Mouse (Mus musculus): ENCODE measurements around the gene Slc43a3. TPM values are rescaled to one million over a fixed set of nuclear protein-coding genes. Genes with fewer than 3 reads are reported as not detected.

The Slc43a3 gene
- polyA plus RNA-seq, 1 experiment = 62.2 TPM

- DNase-seq = no peak
- TF ChIP-seq CTCF (conservative IDR thresholded peaks at IDR 0.05; ENCODE audit: insufficient read depth, insufficient read length, low read depth, low read length) (no peak), POLR2A (IDR thresholded peaks at IDR 0.05; ENCODE audit: low read depth, low read length) (no peak)
- Histone ChIP-seq H3K4me1 (ENCODE audit: control insufficient read depth, insufficient read depth, low read length) (peaks cover 6% of the 10 kb centered on the region; the same call in 1 of the 2 replicates), H3K27ac (ENCODE audit: insufficient read depth, low read depth, low read length) (no peak overlapping the region), H3K4me3 (ENCODE audit: insufficient read depth, low read depth, low read length) (no peak overlapping the region), H3K36me3 (ENCODE audit: control insufficient read depth, insufficient read depth, low read length) (no peaks in the 10 kb centered on the region), H3K27me3 (replicated peaks; ENCODE audit: control insufficient read depth, insufficient read depth, low read length) (no peaks in the 10 kb centered on the region)
- WGBS = 74% methylated on average over 3 of the region's 3 CpGs
These were observed 18.2 kb upstream of the Slc43a3 start for GRCm38 (mm10) chr2:84918188-84918587.

GRCm38 (mm10) chr2:84919601-84920108, 16.7 kb upstream of the Slc43a3 start:
- TF ChIP-seq POLR2A (IDR thresholded peaks at IDR 0.05; ENCODE audit: low read depth, low read length) = no peak
- TF ChIP-seq CTCF (conservative IDR thresholded peaks at IDR 0.05; ENCODE audit: insufficient read depth, insufficient read length, low read depth, low read length) = no peak
- Histone ChIP-seq H3K4me1 (ENCODE audit: control insufficient read depth, insufficient read depth, low read length) (peaks cover 6% of the 10 kb centered on the region; the same call in 1 of the 2 replicates), H3K27ac (ENCODE audit: insufficient read depth, low read depth, low read length) (no peak overlapping the region), H3K36me3 (ENCODE audit: control insufficient read depth, insufficient read depth, low read length) (no peaks in the 10 kb centered on the region), H3K27me3 (replicated peaks; ENCODE audit: control insufficient read depth, insufficient read depth, low read length) (no peaks in the 10 kb centered on the region), H3K4me3 (ENCODE audit: insufficient read depth, low read depth, low read length) (no peak overlapping the region)
- no peak for DNase-seq
- 90% methylated on average over 10 of the region's 10 CpGs for WGBS

GRCm38 (mm10) chr2:84930186-84930585, 6.2 kb upstream of the Slc43a3 start:
- Histone ChIP-seq H3K27me3 (replicated peaks; ENCODE audit: control insufficient read depth, insufficient read depth, low read length) (no peaks in the 10 kb centered on the region), H3K27ac (ENCODE audit: insufficient read depth, low read depth, low read length) (no peak overlapping the region), H3K4me1 (ENCODE audit: control insufficient read depth, insufficient read depth, low read length) (peaks cover 3% of the 10 kb centered on the region; the same call in 1 of the 2 replicates), H3K36me3 (ENCODE audit: control insufficient read depth, insufficient read depth, low read length) (no peaks in the 10 kb centered on the region), H3K4me3 (ENCODE audit: insufficient read depth, low read depth, low read length) (no peak overlapping the region)
- DNase-seq = no peak
- 90% methylated on average over 7 of the region's 7 CpGs for WGBS
- TF ChIP-seq CTCF (conservative IDR thresholded peaks at IDR 0.05; ENCODE audit: insufficient read depth, insufficient read length, low read depth, low read length) = no peak
- TF ChIP-seq POLR2A (IDR thresholded peaks at IDR 0.05; ENCODE audit: low read depth, low read length) = no peak

- no peaks in the 10 kb centered on the region for H3K36me3 ChIP-seq (ENCODE audit: control insufficient read depth, insufficient read depth, low read length)
- DNase-seq = peak; percentile 73
- H3K4me1 ChIP-seq (ENCODE audit: control insufficient read depth, insufficient read depth, low read length) = peaks cover 3% of the 10 kb centered on the region; the same call in 1 of the 2 replicates
- H3K4me3 ChIP-seq (ENCODE audit: insufficient read depth, low read depth, low read length) = no peak overlapping the region
- H3K27ac ChIP-seq (ENCODE audit: insufficient read depth, low read depth, low read length) = no peak overlapping the region
- TF ChIP-seq CTCF (conservative IDR thresholded peaks at IDR 0.05; ENCODE audit: insufficient read depth, insufficient read length, low read depth, low read length) (no peak), POLR2A (IDR thresholded peaks at IDR 0.05; ENCODE audit: low read depth, low read length) (no peak)
- 68% methylated on average over 8 of the region's 8 CpGs for WGBS
- no peaks in the 10 kb centered on the region for H3K27me3 ChIP-seq (replicated peaks; ENCODE audit: control insufficient read depth, insufficient read depth, low read length)
These were observed 2.3 kb upstream of the Slc43a3 start for GRCm38 (mm10) chr2:84933992-84934648.

GRCm38 (mm10) chr2:84934649-84935007, 1.8 kb upstream of the Slc43a3 start:
- Histone ChIP-seq H3K27ac (ENCODE audit: insufficient read depth, low read depth, low read length) (no peak overlapping the region), H3K4me1 (ENCODE audit: control insufficient read depth, insufficient read depth, low read length) (peaks cover 3% of the 10 kb centered on the region; the same call in 1 of the 2 replicates), H3K36me3 (ENCODE audit: control insufficient read depth, insufficient read depth, low read length) (no peaks in the 10 kb centered on the region), H3K27me3 (replicated peaks; ENCODE audit: control insufficient read depth, insufficient read depth, low read length) (no peaks in the 10 kb centered on the region), H3K4me3 (ENCODE audit: insufficient read depth, low read depth, low read length) (no peak overlapping the region)
- no peak for DNase-seq
- WGBS = 80% methylated on average over 4 of the region's 4 CpGs
- TF ChIP-seq POLR2A (IDR thresholded peaks at IDR 0.05; ENCODE audit: low read depth, low read length) = no peak

- 89% methylated on average over 5 of the region's 5 CpGs for WGBS
- no peak for DNase-seq
- TF ChIP-seq POLR2A (IDR thresholded peaks at IDR 0.05; ENCODE audit: low read depth, low read length) (no peak), CTCF (conservative IDR thresholded peaks at IDR 0.05; ENCODE audit: insufficient read depth, insufficient read length, low read depth, low read length) (no peak)
- Histone ChIP-seq H3K4me1 (ENCODE audit: control insufficient read depth, insufficient read depth, low read length) (peaks cover 3% of the 10 kb centered on the region; the same call in 1 of the 2 replicates), H3K27ac (ENCODE audit: insufficient read depth, low read depth, low read length) (no peak overlapping the region), H3K4me3 (ENCODE audit: insufficient read depth, low read depth, low read length) (no peak overlapping the region), H3K36me3 (ENCODE audit: control insufficient read depth, insufficient read depth, low read length) (no peaks in the 10 kb centered on the region), H3K27me3 (replicated peaks; ENCODE audit: control insufficient read depth, insufficient read depth, low read length) (no peaks in the 10 kb centered on the region)
These were observed 1.3 kb upstream of the Slc43a3 start for GRCm38 (mm10) chr2:84935065-84935464.

GRCm38 (mm10) chr2:84937491-84938150, 1.2 kb downstream of the Slc43a3 start:
- no peaks in the 10 kb centered on the region for H3K27me3 ChIP-seq (replicated peaks; ENCODE audit: control insufficient read depth, insufficient read depth, low read length)
- WGBS = 52% methylated on average over 3 of the region's 3 CpGs
- peak; percentile 15 for DNase-seq

More at GRCm38 (mm10) chr2:84937491-84938150, 1.2 kb downstream of the Slc43a3 start:
- Histone ChIP-seq H3K4me3 (ENCODE audit: insufficient read depth, low read depth, low read length) (peak overlapping the region; percentile 70), H3K4me1 (ENCODE audit: control insufficient read depth, insufficient read depth, low read length) (peaks cover 3% of the 10 kb centered on the region; the same call in 1 of the 2 replicates), H3K27ac (ENCODE audit: insufficient read depth, low read depth, low read length) (peak overlapping the region; percentile 62), H3K36me3 (ENCODE audit: control insufficient read depth, insufficient read depth, low read length) (no peaks in the 10 kb centered on the region)
- TF ChIP-seq CTCF (conservative IDR thresholded peaks at IDR 0.05; ENCODE audit: insufficient read depth, insufficient read length, low read depth, low read length) = no peak
- TF ChIP-seq POLR2A (IDR thresholded peaks at IDR 0.05; ENCODE audit: low read depth, low read length) = no peak

All from kidney, adult 2 months (tissue).